Mouse (Mus musculus) G1E (cell line): ENCODE results near the gene Cdv3.

Source experiments
- CTCF ChIP-seq: IDR thresholded peaks from 2 replicates; pipeline ENCODE4 v1.5.1; 2012; ENCODE audit warnings: low read depth, low read length, inconsistent platforms, mixed read lengths
- GATA1 ChIP-seq: IDR thresholded peaks from 2 replicates; pipeline ENCODE4 v1.6.1; 2012; ENCODE audit warnings: borderline replicate concordance, low read length, inconsistent platforms, mixed read lengths

DNA sequence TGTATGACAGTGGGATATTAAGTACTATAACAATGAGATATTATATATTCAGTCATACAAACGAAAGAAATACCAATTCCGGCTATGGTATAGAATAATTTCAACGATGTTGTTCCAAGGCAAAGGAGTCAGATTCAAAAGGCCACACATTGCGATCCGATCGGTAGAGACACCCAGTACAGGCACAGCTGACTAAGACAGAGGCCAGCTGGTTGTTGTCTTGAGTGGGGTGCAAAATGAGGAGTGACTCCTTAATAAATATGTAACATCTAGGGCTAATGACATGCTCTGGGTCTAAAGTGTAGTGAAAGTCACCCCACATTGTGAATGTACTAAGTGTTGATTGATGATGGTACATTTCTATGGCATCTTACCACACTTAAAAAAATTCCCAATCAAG lies 23.6 kb upstream of the Cdv3 start:
- TF ChIP-seq CTCF (no peak), GATA1 (no peak)
